Mouse (Mus musculus) heart, postnatal 36 days (tissue): ENCODE measurements at regions not wholly inside any gene's neighbourhood (a gene's known extent, or its start where the extent isn't known, plus 50 kb on each side); places are given as distances from the start of the nearest gene placed in this dataset.

ENCODE experiments used
- DNase-seq, 2 experiments: peaks; one replicate each; pipeline ENCODE4 v3.0.0; 2021 to 2022
- intact Hi-C: fragments of 180-260 bp; cut with DNase I; formaldehyde crosslinking; loops from one replicate; pipeline ENCODE4 v1.15.1; 2025

- intact Hi-C loops, result no loop called here
- DNase-seq, result no peak
These were observed 148.8 kb upstream of the Ift57 start for GRCm38 (mm10) chr16:49550231-49550630.

GRCm38 (mm10) chr16:49570031-49570430 is 129.0 kb upstream of the Ift57 start:
- no peak for DNase-seq
- intact Hi-C loops, result no loop called here

GRCm38 (mm10) chr16:49572485-49573170 is 126.4 kb upstream of the Ift57 start:
- DNase-seq, result no peak
- intact Hi-C loops, result no loop called here

- no peak for DNase-seq
- intact Hi-C loops, result no loop called here
These were observed 125.9 kb upstream of the Ift57 start for GRCm38 (mm10) chr16:49573171-49573517.

GRCm38 (mm10) chr16:49578976-49579375 is 120.1 kb upstream of the Ift57 start:
- intact Hi-C loops, result no loop called here
- DNase-seq, result no peak

- intact Hi-C loops, result no loop called here
- no peak for DNase-seq
These were observed 118.3 kb upstream of the Ift57 start for GRCm38 (mm10) chr16:49580708-49581107.

GRCm38 (mm10) chr16:49606500-49606899 is 92.5 kb upstream of the Ift57 start:
- intact Hi-C loops, result no loop called here

GRCm38 (mm10) chr16:49614801-49615200 is 84.2 kb upstream of the Ift57 start:
- intact Hi-C loops, result loop anchor here (5.0 kb wide), 1 partner anchor 82 kb away; no protein-coding TSS in a partner anchor

More at GRCm38 (mm10) chr16:49606500-49606899, 92.5 kb upstream of the Ift57 start:
- no peak for DNase-seq

GRCm38 (mm10) chr16:49615342-49616020 is 83.6 kb upstream of the Ift57 start:
- intact Hi-C loops, result no loop called here
- DNase-seq, result peak; percentile 3 to 5

More at GRCm38 (mm10) chr16:49614801-49615200, 84.2 kb upstream of the Ift57 start:
- DNase-seq, result no peak

GRCm38 (mm10) chr16:49616263-49616872 is 82.7 kb upstream of the Ift57 start:
- intact Hi-C loops, result no loop called here
- peak; percentile 3 to 12 for DNase-seq

GRCm38 (mm10) chr16:49633502-49633901 is 65.5 kb upstream of the Ift57 start:
- intact Hi-C loops, result no loop called here
- DNase-seq, result no peak

- DNase-seq, result no peak
- intact Hi-C loops, result no loop called here
These were observed 63.5 kb upstream of the Ift57 start for GRCm38 (mm10) chr16:49635506-49635905.

- intact Hi-C loops, result no loop called here
- no peak for DNase-seq
These were observed 62.6 kb upstream of the Ift57 start for GRCm38 (mm10) chr16:49636467-49636866.

- no peak for DNase-seq
- intact Hi-C loops, result no loop called here
These were observed 56.3 kb upstream of the Ift57 start for GRCm38 (mm10) chr16:49642696-49643095.

GRCm38 (mm10) chr16:49644416-49644815 is 54.6 kb upstream of the Ift57 start:
- intact Hi-C loops, result no loop called here
- no peak for DNase-seq

GRCm38 (mm10) chr16:49646479-49646878 is 52.6 kb upstream of the Ift57 start:
- intact Hi-C loops, result no loop called here
- no peak for DNase-seq
